Mouse (Mus musculus): ENCODE measurements at regions not wholly inside any gene's neighbourhood (a gene's known extent, or its start where the extent isn't known, plus 50 kb on each side); places are given as distances from the start of the nearest gene placed in this dataset.

DNA sequence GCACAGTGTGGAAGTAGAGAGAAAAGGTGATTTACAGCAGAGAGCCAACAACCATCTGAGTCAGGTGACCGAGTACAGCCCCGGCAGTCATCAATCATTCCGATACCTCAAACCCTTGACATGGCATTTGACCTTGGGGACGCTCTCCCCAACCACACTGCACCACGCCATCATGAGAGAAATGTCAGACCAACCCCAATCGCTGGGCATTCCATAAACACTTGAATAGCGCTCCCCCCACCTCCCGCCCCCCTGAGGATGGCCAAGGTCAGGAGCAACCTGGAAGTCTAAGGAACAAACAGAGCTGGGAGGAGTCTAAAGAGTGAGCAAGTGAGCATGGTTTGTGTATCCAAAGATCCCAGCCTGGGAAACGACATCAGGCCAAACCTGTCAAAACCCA lies 198.2 kb upstream of the Srrm4 start:
- DNase-seq (ENCODE audit: low spot score in 2 of 2): no peak

GRCm38 (mm10) chr5:116776450-116776849 lies 184.8 kb upstream of the Srrm4 start:
- no peak for DNase-seq (ENCODE audit: low spot score in 2 of 2)

DNA sequence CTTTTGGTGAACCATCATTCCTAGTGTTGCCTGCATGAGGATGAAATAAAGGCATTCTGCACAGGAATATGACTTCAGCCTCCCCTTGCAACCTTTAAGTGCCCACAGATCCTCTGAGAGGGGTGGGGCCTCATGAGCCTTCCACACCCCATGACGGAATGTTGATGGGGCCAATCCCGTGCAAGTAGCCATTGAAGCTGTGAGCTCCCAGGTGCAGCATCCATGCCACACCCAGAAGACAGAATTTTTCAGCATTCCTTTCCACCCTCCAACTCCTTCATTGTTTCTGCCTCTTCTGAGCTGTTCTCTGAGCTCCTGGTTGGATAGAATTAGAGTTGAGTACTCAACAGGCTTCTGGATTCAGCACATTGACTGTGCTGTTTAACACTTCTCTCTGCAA lies 174.6 kb upstream of the Srrm4 start:
- no peak for DNase-seq (ENCODE audit: low spot score in 2 of 2)

DNA sequence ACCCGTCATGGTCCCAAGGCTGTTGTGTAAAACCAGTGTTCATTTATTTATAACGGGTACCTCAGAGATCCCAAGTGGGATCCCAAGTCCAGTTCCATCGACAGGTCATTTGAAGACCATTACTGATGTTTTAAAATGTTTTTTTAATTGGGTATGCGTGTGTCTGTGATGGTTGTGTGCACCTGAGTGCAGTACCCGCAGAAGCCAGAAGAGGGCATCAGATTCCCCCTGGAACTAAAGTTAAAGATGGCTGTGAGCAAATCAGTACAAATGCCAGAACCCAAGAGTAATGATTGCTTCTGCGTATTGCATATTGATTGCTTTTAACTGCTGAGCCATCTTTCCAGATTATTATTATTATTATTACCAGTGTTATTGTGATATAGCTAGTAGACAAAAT lies 169.7 kb upstream of the Srrm4 start:
- DNase-seq (ENCODE audit: low spot score in 2 of 2): no peak

GRCm38 (mm10) chr5:116758687-116759086 lies 167.1 kb upstream of the Srrm4 start:
- no peak for DNase-seq (ENCODE audit: low spot score in 2 of 2)

- no peak for DNase-seq (ENCODE audit: low spot score in 2 of 2)
Observed at GRCm38 (mm10) chr5:116752941-116753340, 161.3 kb upstream of the Srrm4 start.

- no peak for DNase-seq (ENCODE audit: low spot score in 2 of 2)
Observed at GRCm38 (mm10) chr5:116752096-116752495, 160.5 kb upstream of the Srrm4 start.

- DNase-seq (ENCODE audit: low spot score in 2 of 2): no peak
Observed at GRCm38 (mm10) chr5:116745776-116746175, 154.2 kb upstream of the Srrm4 start.

- DNase-seq (ENCODE audit: low spot score in 2 of 2): no peak
Observed at GRCm38 (mm10) chr5:116744389-116744788, 152.8 kb upstream of the Srrm4 start.

- no peak for DNase-seq (ENCODE audit: low spot score in 2 of 2)
Observed at GRCm38 (mm10) chr5:116735622-116736021, 144.0 kb upstream of the Srrm4 start.

GRCm38 (mm10) chr5:116731509-116731908 lies 139.9 kb upstream of the Srrm4 start:
- DNase-seq (ENCODE audit: low spot score in 2 of 2): no peak

DNA sequence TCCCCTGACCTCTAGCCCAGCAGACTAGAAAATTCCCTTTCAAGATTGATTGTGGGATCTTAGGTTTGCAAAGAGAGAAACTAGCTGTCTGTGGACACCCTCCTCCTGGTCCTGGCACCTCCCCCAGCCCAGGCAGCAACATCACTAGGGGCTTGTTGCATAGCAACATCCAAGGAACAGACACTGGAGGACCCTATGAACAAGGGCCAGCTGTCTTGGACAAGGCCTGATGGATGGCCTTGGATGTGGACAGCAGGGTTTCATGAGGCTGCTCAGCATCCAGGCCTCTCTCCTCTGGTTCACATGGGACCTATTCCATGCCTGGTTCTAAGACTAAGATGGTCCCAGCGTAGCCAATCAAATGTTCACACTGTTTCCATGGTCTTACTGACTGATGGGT lies 127.6 kb upstream of the Srrm4 start:
- no peak for DNase-seq (ENCODE audit: low spot score in 2 of 2)

DNA sequence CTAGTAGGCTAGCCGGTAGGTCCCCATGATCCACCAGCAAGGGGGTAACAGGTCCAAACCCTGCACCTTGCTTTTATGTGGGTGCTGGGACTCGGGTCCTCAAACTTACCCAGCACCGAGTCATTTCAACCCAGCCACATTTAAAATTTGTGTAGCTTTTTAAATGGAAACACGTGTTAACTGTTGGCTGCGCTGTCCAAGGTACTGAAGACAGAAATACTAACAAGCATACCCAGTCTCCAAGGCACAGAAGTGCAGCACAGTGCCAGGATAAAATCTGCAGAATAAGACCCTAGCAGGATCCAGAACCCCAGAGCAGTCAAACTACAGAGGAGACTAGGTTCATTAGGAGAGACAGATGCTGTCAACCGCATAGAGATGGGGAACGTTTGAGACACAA lies 122.6 kb upstream of the Srrm4 start:
- no peak for DNase-seq (ENCODE audit: low spot score in 2 of 2)

DNA sequence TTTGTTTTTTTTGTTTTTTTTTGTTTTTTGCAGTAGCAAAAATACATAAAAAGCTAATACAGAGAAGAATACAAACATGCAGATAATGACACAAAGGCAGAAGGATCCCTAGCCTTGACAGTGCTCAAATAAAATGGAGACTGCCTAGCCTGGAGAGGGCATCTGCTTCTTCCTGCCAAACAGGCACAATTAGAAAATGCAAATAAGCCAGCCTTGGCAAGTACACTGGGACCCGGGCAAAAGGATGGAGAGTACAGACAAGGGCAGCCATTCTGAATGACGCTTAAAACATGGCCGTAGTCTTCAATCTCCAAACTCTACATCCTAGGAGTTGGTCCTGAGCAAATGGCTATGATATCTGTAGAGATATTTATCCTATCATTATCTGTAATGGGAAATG lies 120.4 kb upstream of the Srrm4 start:
- DNase-seq (ENCODE audit: low spot score in 2 of 2): no peak

DNA sequence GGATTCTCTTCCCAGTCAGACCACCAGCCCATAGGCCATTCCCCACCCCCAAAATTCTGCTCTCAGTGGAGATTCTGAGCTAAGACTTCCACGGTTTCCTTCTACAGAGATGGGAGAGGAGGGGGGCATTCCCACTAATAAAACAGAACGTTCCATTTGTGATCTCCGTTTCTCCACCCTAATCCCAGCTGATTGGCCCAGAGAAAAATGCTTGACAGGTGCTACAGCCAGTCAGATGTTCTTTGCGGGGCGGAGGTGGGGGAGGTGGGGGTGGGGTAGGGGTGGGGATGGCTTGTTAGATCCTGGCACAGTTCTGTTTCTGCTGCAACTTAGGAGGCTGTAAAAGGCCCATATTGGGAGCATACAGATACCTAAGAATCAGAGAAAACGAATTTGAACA lies 116.9 kb upstream of the Srrm4 start:
- no peak for DNase-seq (ENCODE audit: low spot score in 2 of 2)

GRCm38 (mm10) chr5:116662466-116662865 lies 70.8 kb upstream of the Srrm4 start:
- no peak for DNase-seq (ENCODE audit: low spot score in 2 of 2)

DNA sequence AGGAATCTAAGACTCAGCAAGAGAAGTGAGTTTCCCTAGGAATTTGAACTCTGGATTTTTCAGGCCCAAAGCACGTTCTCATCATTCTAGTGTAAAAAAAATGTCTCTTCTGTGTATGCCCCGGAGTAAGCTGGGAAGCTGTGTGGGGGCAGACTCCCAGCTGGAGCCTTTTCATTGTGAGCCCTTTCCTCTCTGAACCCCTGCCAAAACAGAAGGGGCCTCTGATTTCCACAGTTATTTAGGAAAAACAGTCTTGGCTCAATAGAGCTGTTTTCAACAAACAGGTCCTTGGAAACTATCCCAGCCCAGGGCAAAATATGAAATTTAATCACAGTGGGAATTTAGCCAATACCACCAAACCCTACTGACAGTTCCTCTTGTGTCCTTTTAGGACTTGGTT lies 70.2 kb upstream of the Srrm4 start:
- no peak for DNase-seq (ENCODE audit: low spot score in 2 of 2)

- no peak for DNase-seq (ENCODE audit: low spot score in 2 of 2)
Observed at GRCm38 (mm10) chr5:116654486-116655420, 63.1 kb upstream of the Srrm4 start.

Data from spleen, postnatal 10 days (tissue).